Mouse (Mus musculus) intestine, embryonic 16.5 days (tissue): ENCODE data around the gene Olfr1423. TPM values are rescaled to one million over a fixed set of nuclear protein-coding genes. Genes with fewer than 3 reads are reported as not detected.

Experiments used
- polyA plus RNA-seq: library from polyadenylated mRNA; unstranded; fragments of >200 nt; fragmentation: Nextera tagmentation; extraction: Ambion mirVana; gene quantifications from 2 replicates; pipeline ENCODE4 v1.2.1, GENCODE M21; 2015

Gene Olfr1423
- polyA plus RNA-seq, 1 experiment from 2014 or later, result not detected

Other genes starting within 250 kb of the Olfr1423 start
- 55.8 and 70.2 TPM in 2 replicates for gene Stx3, start 221.9 kb downstream of the Olfr1423 start, polyA plus RNA-seq
- not detected in 2 replicates for gene Olfr1417, start 202.1 kb downstream of the Olfr1423 start, polyA plus RNA-seq
- not detected in 2 replicates for gene Olfr1418, start 180.3 kb downstream of the Olfr1423 start, polyA plus RNA-seq
- not detected in 2 replicates for gene Olfr1419, start 166.2 kb downstream of the Olfr1423 start, polyA plus RNA-seq
- gene Olfr1420, start 154.8 kb downstream of the Olfr1423 start, polyA plus RNA-seq, result not detected in 2 replicates
- gene Patl1, start 128.9 kb downstream of the Olfr1423 start, polyA plus RNA-seq, result 17.3 and 18.8 TPM in 2 replicates
- gene Osbp, start 75.4 kb downstream of the Olfr1423 start, polyA plus RNA-seq, result 3.3 and 3.8 TPM in 2 replicates
- gene Olfr1424, start 21.4 kb upstream of the Olfr1423 start, polyA plus RNA-seq, result not detected in 2 replicates
- not detected in 2 replicates for gene Olfr1425, start 36.4 kb upstream of the Olfr1423 start, polyA plus RNA-seq
- not detected in 2 replicates for gene Olfr1426, start 50.7 kb upstream of the Olfr1423 start, polyA plus RNA-seq
- gene Olfr1427, start 62.0 kb upstream of the Olfr1423 start, polyA plus RNA-seq, result not detected in 2 replicates
- gene Olfr1428, start 74.6 kb upstream of the Olfr1423 start, polyA plus RNA-seq, result not detected in 2 replicates
- not detected in 2 replicates for gene Olfr76, start 81.9 kb upstream of the Olfr1423 start, polyA plus RNA-seq
- gene Olfr1555-ps1, start 128.8 kb upstream of the Olfr1423 start, polyA plus RNA-seq, result not detected in 2 replicates
- not detected in 2 replicates for gene Olfr1431, start 159.3 kb upstream of the Olfr1423 start, polyA plus RNA-seq
- gene Olfr1432, start 191.3 kb upstream of the Olfr1423 start, polyA plus RNA-seq, result not detected in 2 replicates
- not detected in 2 replicates for gene Olfr262, start 200.3 kb upstream of the Olfr1423 start, polyA plus RNA-seq
- gene Olfr235, start 219.7 kb upstream of the Olfr1423 start, polyA plus RNA-seq, result not detected in 2 replicates
- gene Olfr1434, start 238.5 kb upstream of the Olfr1423 start, polyA plus RNA-seq, result not detected in 2 replicates